Mouse (Mus musculus): ENCODE data around the gene Zfp784.

GRCm38 (mm10) chr7:4993999-4994788 lies 44.1 kb downstream of the Zfp784 start:
- TF ChIP-seq CTCF (IDR thresholded peaks at IDR 0.05; ENCODE audit: low read depth, low read length), result no peak
- TF ChIP-seq GATA1 (IDR thresholded peaks at IDR 0.05; ENCODE audit: borderline replicate concordance, low read length), result no peak
- TF ChIP-seq TAL1 (conservative IDR thresholded peaks at IDR 0.05; ENCODE audit: low read depth, low read length), result no peak
- TF ChIP-seq POLR2AphosphoS5 (IDR thresholded peaks at IDR 0.05; ENCODE audit: insufficient replicate concordance, low read depth, low read length), result no peak
- TF ChIP-seq GATA2 (IDR thresholded peaks at IDR 0.05; ENCODE audit: borderline replicate concordance, low read depth, low read length), result no peak

Measured in G1E (cell line).